ENCODE assay signal across 18 mouse cellular contexts in genomic region chr12:5025226-5025861, GRCm38 (mm10).
DNase-seq lines count a peak whose midpoint lies in the region; ATAC-seq lines count a peak whose summit lies in the region.
"Had no signal": no experiment of that assay in that cellular context is flagged by ENCODE, and none has a peak within 500 bp of the region (broad histone marks: within the 10 kb centered on the region; RNA-seq: fewer than 3 reads in every experiment).

No protein-coding gene starts in this region.

- H3K4me3 ChIP-seq in embryonic facial prominence, embryonic 14.5 days (ENCODE audit: low read depth, low read length), result no peak overlapping the region
- H3K4me3 ChIP-seq in embryonic facial prominence, embryonic 10.5 days, result no peak overlapping the region
- H3K4me3 ChIP-seq: heart, adult 2 months; kidney, embryonic 15.5 days; liver, embryonic 13.5 days had no signal

- H3K27me3 ChIP-seq in embryonic facial prominence, embryonic 14.5 days (replicated peaks; ENCODE audit: control insufficient read depth, insufficient read depth, low read length), result no peaks in the 10 kb centered on the region
- H3K27me3 ChIP-seq in embryonic facial prominence, embryonic 10.5 days (replicated peaks; ENCODE audit: low read depth, poor library complexity, severe bottlenecking), result no peaks in the 10 kb centered on the region
- H3K27me3 ChIP-seq: CH12.LX; kidney, embryonic 15.5 days; liver, embryonic 13.5 days had no signal

- H3K4me2 ChIP-seq in embryonic facial prominence, embryonic 14.5 days (ENCODE audit: low read depth, low read length), result no peak overlapping the region
- H3K4me2 ChIP-seq: kidney, embryonic 15.5 days; liver, embryonic 13.5 days had no signal

- H3K27ac ChIP-seq in embryonic facial prominence, embryonic 14.5 days (replicated peaks; ENCODE audit: low read depth, low read length), result no peak overlapping the region
- no peak overlapping the region for H3K27ac ChIP-seq in embryonic facial prominence, embryonic 10.5 days (replicated peaks)
- H3K27ac ChIP-seq: heart, adult 2 months; kidney, embryonic 15.5 days; liver, embryonic 13.5 days had no signal

- no peaks in the 10 kb centered on the region for H3K9me3 ChIP-seq in embryonic facial prominence, embryonic 14.5 days (ENCODE audit: control insufficient read depth, low read length)
- no peaks in the 10 kb centered on the region for H3K9me3 ChIP-seq in embryonic facial prominence, embryonic 10.5 days
- H3K9me3 ChIP-seq: kidney, embryonic 15.5 days; liver, embryonic 13.5 days had no signal

- H3K4me1 ChIP-seq in embryonic facial prominence, embryonic 14.5 days (ENCODE audit: control insufficient read depth, insufficient read depth, low read length), result no peaks in the 10 kb centered on the region
- H3K4me1 ChIP-seq in embryonic facial prominence, embryonic 10.5 days, result no peaks in the 10 kb centered on the region
- H3K4me1 ChIP-seq: kidney, embryonic 15.5 days; liver, embryonic 13.5 days had no signal

- no peak for ATAC-seq in embryonic facial prominence, embryonic 14.5 days (ENCODE audit: low read depth)
- ATAC-seq: inflammation-experienced regulatory T-cells, adult 6 months; lung, postnatal 0 days had no signal

- WGBS in embryonic facial prominence, embryonic 14.5 days, result 72% methylated on average over 10 of the region's 10 CpGs
- WGBS in embryonic facial prominence, embryonic 10.5 days, result 95% methylated on average over 10 of the region's 10 CpGs

- H3K9ac ChIP-seq in embryonic facial prominence, embryonic 14.5 days (ENCODE audit: low read depth, low read length), result no peak overlapping the region
- H3K9ac ChIP-seq: kidney, embryonic 15.5 days; liver, embryonic 13.5 days had no signal

- H3K36me3 ChIP-seq in embryonic facial prominence, embryonic 14.5 days (ENCODE audit: control insufficient read depth, insufficient read depth, low read length), result peaks cover 24% of the 10 kb centered on the region
- peaks cover 59% of the 10 kb centered on the region for H3K36me3 ChIP-seq in embryonic facial prominence, embryonic 10.5 days (replicated peaks)

- DNase-seq in embryonic facial prominence, embryonic 14.5 days (ENCODE audit: low spot score), result peak; percentile 6
- no peak for DNase-seq in embryonic facial prominence, embryonic 10.5 days (ENCODE audit: low spot score)
- peak; percentile 17 for DNase-seq in layer of hippocampus, adult 11-12 months (ENCODE audit: low spot score)
- DNase-seq in layer of hippocampus, adult 9-10 months (ENCODE audit: low spot score), result no peak
- DNase-seq in right cerebral cortex, adult 2 months (ENCODE audit: low spot score in 2 of 2), result peak; percentile 38 to 39
- DNase-seq in right cerebral cortex, postnatal 36 days (ENCODE audit: low spot score in 2 of 2), result no peak
- DNase-seq in natural killer cell, adult 2 months (ENCODE audit: low spot score in 2 of 2), result no peak
- DNase-seq in thymus, postnatal 10 days (ENCODE audit: low spot score in 2 of 2), result no peak
- DNase-seq: adrenal gland, postnatal 10 days; cerebellum, adult 9-11 months; gastrocnemius, postnatal 10 days; heart, adult 2 months; liver, embryonic 13.5 days; thymus, adult 2 months had no signal

Comparison
In these comparisons a context has a peak if more than half of its experiments do, and no peak if none do; other contexts are left out.
1. DNase-seq: peak in embryonic facial prominence, embryonic 14.5 days (single experiment), layer of hippocampus, adult 11-12 months (single experiment) and right cerebral cortex, adult 2 months (2 of 2); none in embryonic facial prominence, embryonic 10.5 days (single experiment), layer of hippocampus, adult 9-10 months (single experiment), right cerebral cortex, postnatal 36 days (0 of 2), natural killer cell, adult 2 months (0 of 2) and thymus, postnatal 10 days (0 of 2).